Mouse (Mus musculus) central nervous system, embryonic 14 days (tissue): ENCODE results near the gene Pex5l. TPM values are rescaled to one million over a fixed set of nuclear protein-coding genes. Genes with fewer than 3 reads are reported as not detected.

Experiments
- polyA plus RNA-seq: library from polyadenylated mRNA; depleted of rRNA; stranded (reverse); fragments of >200 nt; gene quantifications from 2 replicates; pipeline ENCODE4 v1.2.3, GENCODE M21; 2012; rRNA removed

Pex5l gene
- polyA plus RNA-seq, result 8.3 and 9.1 TPM in 2 replicates

DNA sequence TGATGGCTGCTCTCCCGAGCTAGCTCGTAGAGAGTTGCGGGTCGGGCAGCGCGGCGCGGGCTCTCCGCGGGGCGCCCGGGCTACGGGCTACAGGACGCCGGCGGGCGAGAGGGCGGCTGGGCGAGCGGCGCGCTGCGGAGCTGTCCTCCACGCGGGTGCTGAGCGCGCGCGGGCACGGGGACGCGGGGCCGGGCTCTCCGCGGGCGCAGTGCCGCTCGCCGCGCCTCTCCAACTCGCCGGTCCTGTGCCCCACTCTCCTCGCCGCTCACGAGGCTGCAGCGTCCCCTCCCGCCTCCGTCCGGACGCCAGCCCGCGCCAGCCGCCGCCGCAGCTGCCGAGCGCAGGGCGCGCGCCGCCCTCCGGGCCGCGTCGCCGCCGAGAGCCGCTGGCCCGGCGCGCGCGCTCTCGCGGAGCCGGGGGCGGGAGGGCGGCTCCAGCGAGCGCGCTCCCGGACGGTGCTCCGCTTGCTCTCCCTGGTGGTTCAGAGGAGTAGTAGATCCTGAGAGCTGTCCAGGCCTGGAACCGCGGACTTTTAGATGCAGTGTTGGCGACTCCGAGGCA lies at the start of gene Pex5l:
Gene Pex5l, minus strand, starts transcription at position 347 of the 561 bp plus-strand sequence.

